16 mouse cellular contexts compared by ENCODE assay signal in the genomic region with DNA sequence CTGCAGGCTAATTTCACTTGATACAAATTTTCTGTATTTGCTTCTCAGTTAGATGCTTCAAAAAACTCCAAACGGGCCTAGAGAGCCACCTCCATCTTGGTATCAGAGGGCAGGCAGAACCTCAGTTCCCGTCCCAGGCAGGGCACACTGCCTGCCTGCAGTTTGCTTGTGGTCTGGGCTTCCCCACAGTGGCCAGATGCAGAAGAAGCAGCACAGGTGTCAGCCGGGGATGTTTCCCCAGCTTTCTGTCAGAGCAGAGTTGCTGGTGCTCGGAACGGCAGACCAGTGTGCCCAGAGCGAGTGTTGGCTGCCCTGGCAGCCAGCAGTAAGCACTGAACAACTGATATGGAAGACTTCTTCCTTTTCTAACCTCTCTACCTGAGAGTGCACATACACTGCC. TPM values are rescaled to one million over a fixed set of nuclear protein-coding genes. Genes with fewer than 3 reads are reported as not detected.
DNase-seq lines count a peak whose midpoint lies in the region; ATAC-seq and TF ChIP-seq lines count a peak whose summit lies in the region.
"Had no signal": no experiment of that assay in that cellular context is flagged by ENCODE, and none has a peak within 500 bp of the region (broad histone marks: within the 10 kb centered on the region; RNA-seq: fewer than 3 reads in every experiment).

No protein-coding gene starts in this region.

- no peaks in the 10 kb centered on the region for H3K27me3 ChIP-seq in liver, adult 2 months (ENCODE audit: control insufficient read depth, insufficient read depth, low read length)
- no peaks in the 10 kb centered on the region for H3K27me3 ChIP-seq in liver, embryonic 11.5 days (replicated peaks; ENCODE audit: control insufficient read depth, insufficient read depth, low read length)

- ATAC-seq in liver, embryonic 11.5 days (replicated peaks; ENCODE audit: low FRiP score) = no peak

- H3K4me1 ChIP-seq in liver, adult 2 months (ENCODE audit: control insufficient read depth, insufficient read depth, low read length) = peaks cover 5% of the 10 kb centered on the region
- peaks cover 1% of the 10 kb centered on the region; the same call in 1 of the 2 replicates for H3K4me1 ChIP-seq in liver, embryonic 11.5 days (replicated peaks; ENCODE audit: control insufficient read depth, insufficient read depth, low read length)
- H3K4me1 ChIP-seq in bone marrow, adult 2 months (ENCODE audit: control insufficient read depth, insufficient read depth, low read length) = peaks cover 1% of the 10 kb centered on the region; the same call in 1 of the 2 replicates

- H3K36me3 ChIP-seq in liver, adult 2 months (ENCODE audit: control insufficient read depth, insufficient read depth, low read length) = no peaks in the 10 kb centered on the region
- H3K36me3 ChIP-seq in liver, embryonic 11.5 days (ENCODE audit: control insufficient read depth, insufficient read depth, low read length) = no peaks in the 10 kb centered on the region

- no peak overlapping the region for H3K9ac ChIP-seq in liver, adult 2 months (ENCODE audit: low read depth, low read length)
- no peak overlapping the region for H3K9ac ChIP-seq in liver, embryonic 11.5 days (ENCODE audit: low read depth, low read length)

- 80% methylated on average over 6 of the region's 6 CpGs for WGBS in liver, adult 2 months
- 68% methylated on average over 6 of the region's 6 CpGs for WGBS in liver, embryonic 11.5 days
- WGBS in bone marrow, adult 2 months = 22% methylated on average over 6 of the region's 6 CpGs

- no peaks in the 10 kb centered on the region for H3K79me2 ChIP-seq in liver, adult 2 months (ENCODE audit: control insufficient read depth, insufficient read depth, low read length)

- TF ChIP-seq POLR2A in liver, adult 2 months (IDR thresholded peaks at IDR 0.05; ENCODE audit: extremely low read depth, insufficient read depth, low read length) = no peak
- no peak for TF ChIP-seq POLR2A in bone marrow, adult 2 months (IDR thresholded peaks at IDR 0.05; ENCODE audit: borderline replicate concordance, control insufficient read depth, low read depth, low read length)

- intact Hi-C loops in left cerebral cortex, postnatal 14 days (cut with DNase I) = no loop called here

- H3K9me3 ChIP-seq in liver, embryonic 11.5 days (ENCODE audit: control insufficient read depth, low read length) = no peaks in the 10 kb centered on the region

- no peak overlapping the region for H3K4me2 ChIP-seq in liver, embryonic 11.5 days

- H3K4me3 ChIP-seq in liver, adult 2 months (ENCODE audit: insufficient read depth, low read depth, low read length) = no peak overlapping the region
- H3K4me3 ChIP-seq in liver, embryonic 11.5 days (ENCODE audit: low read depth, low read length) = no peak overlapping the region
- no peak overlapping the region for H3K4me3 ChIP-seq in bone marrow, adult 2 months (replicated peaks; ENCODE audit: control insufficient read depth, low read depth, low read length)

- DNase-seq in liver, adult 2 months (ENCODE audit: extremely low read depth, low read depth, low spot score) = no peak
- no peak for DNase-seq in liver, embryonic 11.5 days (ENCODE audit: low spot score)
- peak; percentile 63 to 65 for DNase-seq in natural killer cell, adult 2 months (ENCODE audit: low spot score in 2 of 2)
- DNase-seq in thymus, postnatal 14 days = peak; percentile 76
- DNase-seq in left cerebral cortex, postnatal 14 days (ENCODE audit: low spot score in 2 of 2) = no peak
- no peak for DNase-seq in gastrocnemius, adult 18-20 months (ENCODE audit: low spot score)
- DNase-seq in ovary, postnatal 14 days (ENCODE audit: low spot score) = no peak
- DNase-seq: gastrocnemius, postnatal 36 days; kidney, postnatal 4 days; right cerebral cortex, postnatal 25 days had no signal

- TF ChIP-seq CTCF in liver, adult 2 months (IDR thresholded peaks at IDR 0.05; ENCODE audit: low read depth, low read length) = peak; percentile 38; the same call in 1 of the 2 replicates
- peak; percentile 55; the same call in 1 of the 2 replicates for TF ChIP-seq CTCF in bone marrow, adult 2 months (IDR thresholded peaks at IDR 0.05; ENCODE audit: control insufficient read depth, insufficient read depth, low read length)

- H3K27ac ChIP-seq in liver, adult 2 months (replicated peaks; ENCODE audit: insufficient read depth, low read depth, low read length) = no peak overlapping the region
- no peak overlapping the region for H3K27ac ChIP-seq in liver, embryonic 11.5 days (ENCODE audit: low read depth, low read length)
- peak overlapping the region; percentile 54 for H3K27ac ChIP-seq in bone marrow, adult 2 months (ENCODE audit: control insufficient read depth, insufficient read depth, low read depth, low read length, poor library complexity)
- H3K27ac ChIP-seq: macrophage had no signal

RNA-seq across cellular contexts. Expression of a gene that starts 19.9 kb away (rescaled TPM):
- total RNA-seq in liver, adult 2 months (2014; rRNA removed) = 2.2 and 3.2 TPM in 2 replicates
- 2.4 and 2.7 TPM in 2 replicates for polyA plus RNA-seq in liver, adult 2 months (2012; rRNA removed)
- polyA plus RNA-seq in liver, embryonic 11.5 days (2014; fragmentation: Nextera tagmentation; extraction: Ambion mirVana) = 0.51 TPM in 1 of 2 replicates, not detected in the other
- 1.4 and 7.8 TPM in 2 replicates for polyA plus RNA-seq in bone marrow, adult 2 months (2011; ENCODE audit: insufficient read depth, insufficient read length, low replicate concordance, missing spikeins)
- 1 to 10 TPM; 2.0 to 3.1 TPM for total RNA-seq in left cerebral cortex, postnatal 14 days (2021)
- 1 to 10 TPM in 1 of 2 experiments, under 1 TPM in 1; 0.84 to 2.1 TPM for total RNA-seq in gastrocnemius, adult 18-20 months (2021)
- polyA plus RNA-seq: forebrain, embryonic 11.5 days; hindbrain, embryonic 11.5 days; limb, embryonic 11.5 days; neural tube, embryonic 11.5 days had no signal

RNA-seq across cellular contexts. Expression of a gene that starts 52.3 kb away (rescaled TPM):
- 19.7 and 20.8 TPM in 2 replicates for total RNA-seq in liver, adult 2 months (2014; rRNA removed)
- 14.7 and 17.0 TPM in 2 replicates for polyA plus RNA-seq in liver, adult 2 months (2012; rRNA removed)
- 4.4 and 4.8 TPM in 2 replicates for polyA plus RNA-seq in liver, embryonic 11.5 days (2014; fragmentation: Nextera tagmentation; extraction: Ambion mirVana)
- polyA plus RNA-seq in bone marrow, adult 2 months (2011; ENCODE audit: insufficient read depth, insufficient read length, low replicate concordance, missing spikeins) = 4.0 and 6.5 TPM in 2 replicates
- 10 to 100 TPM in 1 of 2 experiments, 1 to 10 TPM in 1; 9.4 to 10.9 TPM for total RNA-seq in left cerebral cortex, postnatal 14 days (2021)
- 1 to 10 TPM; 7.1 to 9.3 TPM for total RNA-seq in gastrocnemius, adult 18-20 months (2021)

Comparison
In these comparisons a context has a peak if more than half of its experiments do, and no peak if none do; other contexts are left out.
1. DNase-seq: peak in natural killer cell, adult 2 months (2 of 2) and thymus, postnatal 14 days (single experiment); none in liver, adult 2 months (single experiment), liver, embryonic 11.5 days (single experiment), left cerebral cortex, postnatal 14 days (0 of 2), gastrocnemius, adult 18-20 months (single experiment) and ovary, postnatal 14 days (single experiment).